Mouse (Mus musculus) lung, postnatal 14 days (tissue): ENCODE data around the gene Spata2l.
A peak's percentile ranks its signal among the peaks of the same experiment; 100 is the strongest.
"Not testable (repeated sequence)": the region's sequence is repeated elsewhere in the genome, so short reads cannot be mapped to it uniquely, and the experiment has no call there.

Experiments used
- DNase-seq: peaks from one replicate; pipeline ENCODE4 v3.0.0; 2021

The Spata2l gene

DNA sequence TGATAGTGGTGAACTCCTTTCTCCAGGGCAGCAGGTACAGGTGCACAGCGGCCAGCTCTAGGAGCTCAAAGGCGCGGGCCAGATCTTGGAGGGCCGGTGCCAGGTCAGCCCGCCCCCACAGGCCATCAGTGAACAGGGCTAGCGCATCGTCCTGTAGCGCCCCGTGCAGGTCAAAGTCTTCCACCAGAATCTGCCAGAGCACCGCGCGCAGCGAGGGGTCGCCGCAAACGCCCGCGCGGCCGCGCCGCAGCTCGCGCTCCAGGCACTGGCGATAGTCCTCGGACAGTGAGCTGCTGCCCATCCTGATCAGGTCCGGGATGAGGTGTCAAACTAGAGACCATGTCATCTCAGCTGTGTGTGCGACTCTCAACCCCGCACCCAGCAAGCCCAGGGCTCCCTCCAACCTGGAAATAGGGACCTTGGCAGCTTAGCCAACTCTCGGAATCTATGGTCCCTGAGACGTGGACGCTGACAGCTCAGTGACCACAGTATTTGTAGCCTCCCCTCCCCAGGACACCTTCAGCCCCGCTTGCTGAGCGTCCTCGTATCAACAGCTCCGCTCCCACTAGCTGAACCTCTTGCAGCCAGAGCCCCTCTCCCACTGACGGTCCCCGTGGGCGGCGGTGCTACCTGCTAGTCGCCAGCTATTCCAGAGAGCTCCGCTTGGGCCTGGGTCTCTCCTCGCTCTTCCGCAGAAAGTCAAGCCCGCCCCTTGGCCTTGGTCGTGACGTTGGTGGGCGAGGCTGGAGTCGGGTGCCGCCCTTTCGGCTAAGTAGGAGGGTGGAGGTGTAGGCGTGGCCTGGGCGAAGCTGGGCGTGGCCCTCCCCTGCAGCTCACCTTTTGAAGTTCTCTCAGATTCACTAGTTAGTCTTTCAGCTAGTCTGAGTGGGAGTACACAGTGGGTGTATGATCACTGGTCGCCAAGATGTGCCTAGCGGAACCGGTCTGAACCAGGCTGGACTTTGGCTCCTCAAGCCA lies at the start of gene Spata2l:
Spata2l (minus strand) TSS at position 714 of the 978 bp plus-strand sequence.
- DNase-seq, result peak; percentile 87

- no peak for DNase-seq
Measured at GRCm38 (mm10) chr8:123284493-123284892, 48.5 kb upstream of the Spata2l start.

DNA sequence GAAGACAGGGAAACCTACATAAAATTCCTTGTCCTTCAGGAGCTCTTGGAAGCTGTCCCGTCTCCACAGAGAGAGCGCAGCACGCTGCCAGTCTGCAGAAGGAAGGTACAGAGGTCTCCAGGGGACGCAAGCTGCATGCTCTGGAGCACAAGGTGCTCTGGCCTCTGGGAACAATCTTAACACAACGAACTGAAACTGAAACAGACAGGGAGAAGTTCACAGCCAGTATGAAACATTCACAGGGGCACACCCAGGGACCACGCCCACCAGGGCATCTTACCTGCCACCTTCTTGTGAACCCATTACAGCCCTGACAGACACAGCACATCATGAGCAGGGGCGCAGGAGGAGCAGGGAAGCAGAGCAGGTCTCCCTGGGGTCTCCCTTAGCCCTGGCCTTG lies 48.0 kb upstream of the Spata2l start:
- no peak for DNase-seq

DNA sequence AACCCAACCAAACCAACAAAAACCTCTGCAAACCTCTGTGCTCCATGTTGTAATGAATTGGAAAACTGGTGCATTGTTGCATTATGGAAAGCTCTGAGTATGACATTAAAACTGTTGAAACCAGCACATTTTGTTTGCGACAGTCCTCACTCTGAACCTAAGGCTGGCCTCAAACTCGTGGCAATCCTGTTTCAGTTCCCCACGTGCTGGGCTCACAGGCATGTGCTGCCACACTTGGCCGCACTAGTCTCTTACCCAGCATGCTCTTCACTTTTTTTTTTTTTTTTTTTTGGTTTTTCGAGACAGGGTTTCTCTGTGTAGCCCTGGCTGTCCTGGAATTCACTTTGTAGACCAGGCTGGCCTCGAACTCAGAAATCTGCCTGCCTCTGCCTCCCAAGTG lies 47.0 kb upstream of the Spata2l start:
- not testable (repeated sequence) for DNase-seq

- DNase-seq, result no peak
Measured at GRCm38 (mm10) chr8:123280302-123281094, 44.5 kb upstream of the Spata2l start.

DNA sequence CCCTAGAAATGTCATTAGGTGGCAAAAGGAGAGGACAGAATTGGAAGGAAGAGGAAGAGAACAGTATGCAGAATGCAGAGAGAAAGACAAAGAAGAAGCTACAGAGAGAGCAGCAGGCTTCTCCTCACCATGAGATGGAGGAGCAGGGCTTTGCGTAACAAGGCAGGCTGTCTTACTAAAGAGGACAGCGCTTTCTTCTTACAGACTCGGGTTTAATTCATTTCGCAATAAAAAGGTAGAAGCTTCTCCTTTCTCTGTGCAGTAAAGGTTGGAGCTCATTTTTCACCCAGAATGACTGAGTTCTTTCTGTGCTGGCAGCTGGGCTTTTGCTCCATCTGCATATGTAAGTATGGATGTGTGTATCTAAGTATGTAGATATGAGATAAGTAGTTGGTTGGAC lies 43.8 kb upstream of the Spata2l start:
- DNase-seq, result no peak

- no peak for DNase-seq
Measured at GRCm38 (mm10) chr8:123278445-123278844, 42.4 kb upstream of the Spata2l start.

GRCm38 (mm10) chr8:123275096-123275495 lies 39.1 kb upstream of the Spata2l start:
- no peak for DNase-seq

DNA sequence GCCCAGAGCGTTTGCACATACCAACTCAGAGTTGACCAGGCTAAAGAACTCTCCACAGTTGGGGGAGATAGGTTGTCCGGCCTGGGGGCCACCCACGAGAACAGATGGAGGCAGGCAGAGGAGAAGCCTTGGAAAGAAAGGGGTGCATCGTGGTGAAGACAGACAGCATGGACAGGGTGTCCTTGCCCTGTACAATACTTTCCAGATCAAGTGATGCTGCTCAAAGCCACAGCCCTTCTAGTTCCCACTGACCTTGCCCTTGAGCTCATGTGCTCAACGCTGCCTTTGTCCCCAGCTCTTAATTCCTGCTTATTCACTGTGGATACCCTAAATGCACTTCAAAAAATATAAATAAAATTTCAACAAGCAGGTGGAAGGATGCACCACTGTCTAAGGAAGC lies 38.4 kb upstream of the Spata2l start:
- no peak for DNase-seq

- no peak for DNase-seq
Measured at GRCm38 (mm10) chr8:123271901-123272300, 35.9 kb upstream of the Spata2l start.

DNA sequence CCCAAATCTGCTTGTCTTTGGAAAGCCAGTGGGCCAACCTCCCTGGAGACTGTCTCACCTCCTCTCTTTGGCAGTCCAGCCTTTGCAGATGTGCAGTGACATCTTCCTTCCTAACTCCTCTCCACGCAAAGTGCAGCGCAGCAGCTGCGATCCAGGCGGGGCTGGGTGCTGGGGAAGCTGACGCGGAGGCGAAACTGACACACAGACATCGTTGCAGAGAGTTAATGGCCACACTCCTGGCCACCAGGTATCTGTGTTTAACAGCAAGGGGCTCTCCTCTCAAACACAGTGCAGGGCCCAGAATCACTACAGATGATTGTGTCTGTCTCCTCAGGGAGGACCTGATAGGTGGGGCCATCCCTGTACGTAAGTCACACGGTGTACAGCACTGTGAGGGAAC lies 35.1 kb upstream of the Spata2l start:
- no peak for DNase-seq

GRCm38 (mm10) chr8:123267926-123268656 lies 32.1 kb upstream of the Spata2l start:
- DNase-seq, result no peak

- DNase-seq, result not testable (repeated sequence)
Measured at GRCm38 (mm10) chr8:123257593-123257992, 21.6 kb upstream of the Spata2l start.

DNA sequence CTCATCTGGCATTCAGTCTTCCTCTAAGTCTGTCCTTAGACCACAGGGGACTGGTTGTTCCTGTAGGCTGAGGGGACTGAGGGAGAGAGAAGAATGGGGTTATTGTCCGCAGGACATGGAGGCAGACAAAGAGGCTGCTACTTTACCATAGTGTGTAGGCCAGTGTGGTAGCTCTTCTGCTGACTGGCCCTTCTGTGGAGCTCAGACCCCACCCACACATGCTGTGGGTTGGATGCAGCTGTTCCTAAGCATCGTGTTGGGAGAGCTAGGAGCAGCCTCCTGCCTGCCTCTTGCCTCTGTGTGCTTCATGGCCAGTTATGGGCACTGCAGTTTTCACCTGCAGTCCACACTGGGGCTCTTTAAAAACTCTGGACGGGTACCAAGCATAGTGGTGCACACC lies 21.1 kb upstream of the Spata2l start:
- no peak for DNase-seq

DNA sequence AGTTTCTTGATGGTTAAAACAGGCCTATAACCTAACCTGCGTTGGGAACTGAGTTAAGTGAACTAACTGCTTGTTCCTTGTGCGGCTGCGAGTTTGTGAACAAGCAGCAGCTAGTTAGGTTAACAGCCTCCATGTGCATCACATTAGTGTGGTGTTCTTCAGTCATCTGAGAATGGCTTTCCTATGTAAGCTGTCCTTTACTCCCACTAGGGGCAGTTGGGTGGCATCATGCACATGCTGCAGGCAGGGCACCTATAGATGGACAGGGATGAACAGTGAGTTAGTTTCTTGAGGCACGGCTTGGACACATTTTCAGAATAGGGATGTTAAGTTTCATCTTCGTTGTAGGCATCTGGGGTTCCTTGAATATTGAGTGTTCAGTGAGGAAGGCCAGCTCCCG lies 19.1 kb upstream of the Spata2l start:
- no peak for DNase-seq

DNA sequence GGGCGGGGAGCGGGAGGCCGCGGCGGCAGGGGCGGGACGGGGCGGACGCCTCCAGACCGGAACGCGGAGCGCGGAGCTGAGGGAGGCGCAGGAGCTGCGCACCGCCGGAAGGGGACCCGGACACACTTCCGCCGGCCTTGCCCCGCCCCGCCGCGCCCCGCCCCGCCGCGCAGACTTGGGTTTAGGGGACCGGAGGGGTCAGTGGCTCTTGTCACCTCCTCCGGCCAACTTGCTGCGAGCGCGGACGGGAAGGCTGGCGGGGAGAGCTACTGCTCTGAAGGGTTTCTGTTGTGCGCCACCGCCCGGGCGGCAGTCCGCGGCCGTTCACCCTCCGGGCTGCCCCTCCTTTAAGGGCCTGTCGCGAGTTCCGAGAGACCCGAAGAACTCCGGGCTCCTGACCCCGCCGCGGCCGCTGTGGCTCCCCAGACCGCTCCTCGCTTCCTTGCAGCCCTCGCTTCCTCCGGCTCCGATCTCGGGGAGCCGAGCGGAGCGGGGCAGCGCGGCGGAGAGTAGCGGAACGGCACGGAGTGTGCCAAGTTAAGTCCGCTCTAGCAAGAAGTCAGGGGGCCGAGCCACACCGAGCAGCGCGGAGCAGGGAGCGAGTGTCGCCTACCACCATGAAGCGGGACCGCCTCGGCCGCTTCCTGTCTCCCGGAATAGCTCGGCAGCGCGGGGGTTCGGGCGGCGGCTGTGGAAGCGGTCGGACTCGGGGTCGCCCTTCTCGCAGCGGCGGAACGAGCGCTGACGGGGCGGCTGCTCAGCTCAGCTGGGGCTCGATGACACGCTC lies 18.3 kb upstream of the Spata2l start, which contains the start of the genes Zfp276 and Vps9d1:
Zfp276 (plus strand) TSS at position 97 of the 787 bp plus-strand sequence.
Vps9d1 (minus strand) TSS at position 250 of the 787 bp plus-strand sequence.
- DNase-seq, result peak; percentile 89

- DNase-seq, result no peak
Measured at GRCm38 (mm10) chr8:123253451-123254098, 17.5 kb upstream of the Spata2l start.

GRCm38 (mm10) chr8:123252925-123253324 lies 16.9 kb upstream of the Spata2l start:
- no peak for DNase-seq

DNA sequence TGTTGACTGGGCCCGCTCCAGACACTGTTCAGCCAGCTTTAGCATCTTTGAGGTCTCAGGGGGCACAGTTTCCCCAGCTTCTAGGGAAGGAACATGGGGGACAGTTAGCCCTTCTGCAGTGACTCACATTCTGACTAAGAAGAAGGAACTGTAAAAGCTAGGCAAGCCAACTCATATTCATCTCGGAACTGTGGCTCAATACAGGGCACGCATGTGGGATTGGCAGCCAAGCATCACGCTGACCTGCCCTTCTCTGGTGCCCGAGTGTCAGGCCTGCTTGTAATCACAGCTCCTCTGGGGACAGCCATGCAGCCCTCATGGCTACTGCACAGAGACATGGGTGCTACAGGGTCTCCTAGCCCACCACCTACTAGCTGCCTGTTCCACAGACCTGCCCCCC lies 14.9 kb upstream of the Spata2l start:
- no peak for DNase-seq

DNA sequence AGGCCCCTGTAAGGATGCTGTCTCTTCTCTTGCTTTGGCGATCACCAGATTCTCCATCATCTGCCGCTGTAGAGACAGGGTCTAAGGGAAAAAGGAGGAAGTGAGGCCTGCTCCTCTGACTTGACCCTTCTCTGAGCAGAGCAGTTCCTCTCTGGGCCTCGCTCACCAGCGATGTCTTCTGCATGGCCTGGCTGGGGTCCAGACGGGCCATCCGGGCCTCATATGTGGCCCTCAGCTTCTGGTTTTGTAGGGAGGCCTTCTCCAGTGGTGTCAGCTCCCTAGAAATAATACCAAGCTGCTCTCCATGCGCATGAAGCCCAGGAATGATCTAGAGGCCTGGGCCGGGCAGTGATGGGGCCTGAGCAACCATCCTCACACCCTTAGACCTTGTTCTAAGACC lies 12.6 kb upstream of the Spata2l start:
- no peak for DNase-seq

GRCm38 (mm10) chr8:123247748-123248147 lies 11.7 kb upstream of the Spata2l start:
- DNase-seq, result no peak
